Mouse (Mus musculus) gastrocnemius, adult 8-10 months (tissue): Measurements from ENCODE around the gene Pgam1. TPM values are rescaled to one million over a fixed set of nuclear protein-coding genes. Genes with fewer than 3 reads are reported as not detected.
A peak's percentile ranks its signal among the peaks of the same experiment; 100 is the strongest.
"Not testable (repeated sequence)": the region's sequence is repeated elsewhere in the genome, so short reads cannot be mapped to it uniquely, and the experiment has no call there.

Source experiments
- DNase-seq, 2 experiments: peaks; one replicate each; pipeline ENCODE4 v3.0.0; 2022; ENCODE audit warnings: low spot score in 2 of 2
- total RNA-seq, 4 experiments: library from RNA; stranded (reverse); gene quantifications; 2 replicates each; pipeline ENCODE4 v1.2.4; 2022

The Pgam1 gene
- 10 to 100 TPM; 11.0 to 34.9 (median 15.0) TPM for total RNA-seq

- DNase-seq = peak; percentile 88 to 93
Observed at GRCm38 (mm10) chr19:41911178-41912073, at the start of gene Pgam1. Gene Pgam1, plus strand, starts transcription at chr19:41911923.

DNA sequence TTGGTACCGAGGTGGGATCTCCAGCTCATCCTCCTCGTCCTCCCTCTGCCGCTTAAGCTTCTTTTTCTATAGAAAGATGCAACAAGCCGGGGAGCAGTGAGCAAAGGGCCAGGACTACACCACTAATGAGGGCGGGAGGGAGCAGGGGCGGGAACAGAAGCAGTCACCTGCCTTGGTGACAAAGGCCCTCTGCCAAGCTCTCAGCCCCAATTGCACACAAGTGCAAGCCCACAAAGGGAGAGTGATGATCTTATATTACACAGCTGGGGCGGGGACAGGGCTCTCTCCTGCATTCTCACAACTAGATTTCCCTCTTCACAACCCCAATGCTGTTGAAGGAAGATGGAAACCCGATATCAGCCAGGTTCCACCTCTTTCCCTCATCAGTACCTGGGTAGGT is 45.0 kb upstream of the Pgam1 start:
- no peak for DNase-seq

DNA sequence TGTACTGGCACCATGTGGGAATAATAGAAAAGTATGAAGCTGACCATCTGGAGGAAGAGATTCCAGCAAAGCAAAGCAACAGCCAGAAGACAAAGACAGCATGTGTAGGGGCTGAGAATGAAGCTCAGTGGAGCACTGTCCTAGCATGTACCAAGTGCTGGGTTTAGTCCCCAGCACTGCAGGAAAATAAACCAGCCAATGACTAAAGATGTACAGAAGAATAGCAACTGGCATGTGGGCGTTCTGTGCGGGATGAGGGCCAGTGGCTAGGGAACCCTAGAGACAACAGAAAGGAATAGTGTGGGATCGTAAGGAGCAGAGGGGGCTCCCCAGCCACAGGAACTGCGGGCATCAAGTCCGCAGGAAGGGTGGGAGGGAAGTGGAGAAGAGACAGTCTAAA is 42.4 kb upstream of the Pgam1 start:
- DNase-seq = no peak

DNA sequence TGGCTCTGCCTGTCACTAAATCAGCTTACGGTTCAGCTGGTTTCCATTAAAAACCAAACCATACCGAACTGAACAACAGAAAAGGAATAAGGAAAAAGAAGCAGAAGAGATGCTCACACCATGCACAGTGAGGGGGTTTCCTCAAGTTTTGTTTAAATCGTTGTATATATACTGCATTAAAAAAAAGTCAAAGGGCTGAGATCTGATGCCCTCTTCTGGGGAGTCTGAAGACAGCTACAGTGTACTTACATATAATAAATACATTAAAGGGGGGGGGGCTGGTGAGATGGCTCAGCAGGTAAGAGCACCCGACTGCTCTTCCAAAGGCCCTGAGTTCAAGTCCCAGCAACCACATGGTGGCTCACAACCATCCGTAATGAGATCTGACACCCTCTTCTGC is 41.8 kb upstream of the Pgam1 start:
- not testable (repeated sequence) for DNase-seq

DNA sequence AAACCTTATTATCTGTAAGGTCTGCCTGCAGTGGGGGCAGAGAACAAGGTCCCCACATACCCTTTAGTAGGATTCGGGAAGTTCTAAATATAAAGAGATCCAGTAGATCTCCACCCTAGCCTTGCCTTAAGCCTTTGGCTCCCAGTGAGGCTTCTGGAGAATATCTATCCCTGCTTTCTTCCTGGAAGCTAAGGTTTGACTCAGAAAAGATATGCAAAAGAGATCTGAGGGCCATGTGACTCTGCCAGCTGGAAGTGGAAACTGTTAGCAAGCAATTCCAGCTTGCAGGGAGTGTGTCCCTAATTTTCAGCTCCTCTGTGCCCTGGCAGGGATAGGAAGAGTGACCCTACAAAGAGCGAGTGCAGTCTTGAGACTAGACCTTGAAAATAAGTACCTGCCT is 39.4 kb upstream of the Pgam1 start:
- no peak for DNase-seq

- DNase-seq = no peak
Observed at GRCm38 (mm10) chr19:41874356-41874755, 37.4 kb upstream of the Pgam1 start.

GRCm38 (mm10) chr19:41881842-41882241 is 29.9 kb upstream of the Pgam1 start:
- no peak for DNase-seq

- no peak for DNase-seq
Observed at GRCm38 (mm10) chr19:41883882-41884281, 27.8 kb upstream of the Pgam1 start.

- DNase-seq = no peak
Observed at GRCm38 (mm10) chr19:41888191-41888590, 23.5 kb upstream of the Pgam1 start.

DNA sequence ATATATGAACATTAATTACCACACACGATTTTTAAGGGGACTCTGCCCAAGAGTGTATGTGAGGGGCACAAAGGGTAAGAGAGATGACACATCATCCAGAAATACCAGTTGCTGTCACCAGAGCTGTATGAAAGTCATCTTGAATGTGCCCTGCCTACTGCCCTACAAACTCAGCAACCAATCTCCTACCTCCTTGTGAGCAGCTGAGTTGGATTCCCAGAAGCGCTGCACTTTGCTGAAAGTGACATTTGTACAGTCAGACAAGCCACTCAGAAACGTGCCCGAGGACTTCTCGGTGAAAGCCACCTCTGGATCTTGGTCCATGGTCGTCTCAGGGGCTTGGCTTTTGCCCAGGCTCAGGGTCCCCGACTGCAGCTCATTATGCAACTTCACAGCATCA is 16.8 kb upstream of the Pgam1 start:
- no peak for DNase-seq

DNA sequence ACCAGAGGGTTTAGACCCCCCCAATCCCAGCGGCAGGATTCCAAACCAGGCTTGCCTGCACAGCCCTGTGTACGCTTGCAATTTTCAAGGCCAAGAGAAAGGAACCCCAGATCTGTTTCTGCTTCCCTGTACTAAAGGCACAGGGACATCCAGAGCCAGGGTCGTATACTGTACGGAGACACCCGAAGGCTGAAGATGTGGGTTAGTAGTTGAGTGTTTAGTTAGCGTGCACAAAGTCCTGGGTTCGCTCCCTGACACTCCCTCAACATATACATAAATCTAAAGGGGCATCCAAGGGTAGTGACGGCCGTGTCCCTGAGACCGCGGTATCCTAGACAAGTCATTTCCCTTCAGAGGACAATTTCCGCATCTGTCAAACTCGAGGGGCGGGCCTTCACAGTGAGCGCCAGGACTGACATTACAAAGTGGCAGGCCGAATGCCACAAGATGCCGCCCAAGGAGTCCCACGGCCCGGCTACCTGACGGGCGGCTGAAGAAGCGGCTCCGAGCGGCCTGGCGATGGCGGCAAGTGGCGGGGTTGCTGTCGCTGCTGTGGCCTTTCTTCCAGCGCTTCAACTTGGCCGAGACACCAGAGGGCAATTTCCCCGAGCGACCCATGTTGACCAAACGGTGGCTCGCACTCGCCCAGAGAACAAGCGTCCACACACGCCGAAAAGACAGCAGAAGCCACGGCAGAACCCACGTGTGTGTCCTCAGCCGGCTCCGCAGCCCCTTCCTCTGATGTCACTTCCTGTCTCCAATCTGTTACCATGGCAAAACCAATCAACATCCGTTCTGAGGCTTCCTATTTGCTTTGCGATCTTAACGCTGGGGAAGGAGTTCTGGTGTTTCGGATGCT is 16.0 kb upstream of the Pgam1 start, which contains the start of gene Rrp12:
Gene Rrp12 (minus strand): TSS at position 714 of the 859 bp plus-strand sequence.
- peak; percentile 57 to 62 for DNase-seq

GRCm38 (mm10) chr19:41896319-41896711 is 15.4 kb upstream of the Pgam1 start:
- no peak for DNase-seq

- DNase-seq = no peak
Observed at GRCm38 (mm10) chr19:41898860-41899259, 12.9 kb upstream of the Pgam1 start.

- no peak for DNase-seq
Observed at GRCm38 (mm10) chr19:41900495-41901090, 11.1 kb upstream of the Pgam1 start.

DNA sequence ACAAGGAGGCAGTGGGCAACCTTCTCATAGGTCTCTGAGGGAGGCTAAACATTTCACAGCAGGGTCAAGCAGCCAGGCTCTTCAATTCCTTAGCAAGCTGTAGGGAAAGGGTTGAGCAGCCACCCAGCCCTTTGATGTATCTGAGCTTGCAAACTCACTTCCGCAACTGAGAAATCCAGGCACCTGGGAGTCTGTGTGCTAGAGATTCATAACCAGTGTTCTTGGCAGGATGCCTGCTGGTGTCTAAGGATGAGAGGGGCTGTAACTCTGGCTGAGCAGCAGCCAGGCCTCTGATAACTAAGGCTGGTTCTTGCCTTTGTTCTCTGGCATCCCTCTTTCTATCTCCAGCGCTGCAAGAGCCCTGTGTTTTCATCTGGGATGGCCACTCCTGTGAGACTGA is 10.0 kb upstream of the Pgam1 start:
- DNase-seq = no peak

- DNase-seq = no peak
Observed at GRCm38 (mm10) chr19:41902848-41903593, 8.7 kb upstream of the Pgam1 start.

GRCm38 (mm10) chr19:41905246-41905645 is 6.5 kb upstream of the Pgam1 start:
- no peak for DNase-seq

GRCm38 (mm10) chr19:41906311-41907078 is 5.2 kb upstream of the Pgam1 start:
- DNase-seq = no peak

GRCm38 (mm10) chr19:41907079-41907760 is 4.5 kb upstream of the Pgam1 start:
- no peak for DNase-seq

DNA sequence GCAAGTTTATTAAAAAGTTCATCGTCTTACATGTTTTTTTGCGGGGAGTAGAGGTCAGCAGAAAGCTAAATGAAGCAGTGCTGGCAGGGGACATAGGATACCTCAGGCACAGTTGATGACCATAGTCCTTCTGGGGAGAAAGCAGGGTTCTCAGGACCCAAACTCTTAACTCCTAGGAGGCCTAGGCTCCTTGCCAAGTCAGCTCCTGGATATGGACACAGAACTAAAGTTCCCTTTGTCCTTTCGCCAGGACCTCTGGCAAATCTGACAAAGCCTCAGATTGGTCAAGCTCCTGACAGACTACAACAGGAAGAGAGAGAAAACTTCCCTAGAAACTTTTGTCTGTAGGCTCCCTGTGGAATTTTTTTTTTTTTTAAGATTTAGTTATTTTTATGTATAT is 3.0 kb upstream of the Pgam1 start:
- DNase-seq = no peak
